Mouse (Mus musculus) ovary, postnatal 14 days (tissue): ENCODE measurements at regions not wholly inside any gene's neighbourhood (a gene's known extent, or its start where the extent isn't known, plus 50 kb on each side); places are given as distances from the start of the nearest gene placed in this dataset.

ENCODE experiments used
- DNase-seq: peaks from one replicate; pipeline ENCODE4 v3.0.0; 2022; ENCODE audit warnings: low spot score

DNA sequence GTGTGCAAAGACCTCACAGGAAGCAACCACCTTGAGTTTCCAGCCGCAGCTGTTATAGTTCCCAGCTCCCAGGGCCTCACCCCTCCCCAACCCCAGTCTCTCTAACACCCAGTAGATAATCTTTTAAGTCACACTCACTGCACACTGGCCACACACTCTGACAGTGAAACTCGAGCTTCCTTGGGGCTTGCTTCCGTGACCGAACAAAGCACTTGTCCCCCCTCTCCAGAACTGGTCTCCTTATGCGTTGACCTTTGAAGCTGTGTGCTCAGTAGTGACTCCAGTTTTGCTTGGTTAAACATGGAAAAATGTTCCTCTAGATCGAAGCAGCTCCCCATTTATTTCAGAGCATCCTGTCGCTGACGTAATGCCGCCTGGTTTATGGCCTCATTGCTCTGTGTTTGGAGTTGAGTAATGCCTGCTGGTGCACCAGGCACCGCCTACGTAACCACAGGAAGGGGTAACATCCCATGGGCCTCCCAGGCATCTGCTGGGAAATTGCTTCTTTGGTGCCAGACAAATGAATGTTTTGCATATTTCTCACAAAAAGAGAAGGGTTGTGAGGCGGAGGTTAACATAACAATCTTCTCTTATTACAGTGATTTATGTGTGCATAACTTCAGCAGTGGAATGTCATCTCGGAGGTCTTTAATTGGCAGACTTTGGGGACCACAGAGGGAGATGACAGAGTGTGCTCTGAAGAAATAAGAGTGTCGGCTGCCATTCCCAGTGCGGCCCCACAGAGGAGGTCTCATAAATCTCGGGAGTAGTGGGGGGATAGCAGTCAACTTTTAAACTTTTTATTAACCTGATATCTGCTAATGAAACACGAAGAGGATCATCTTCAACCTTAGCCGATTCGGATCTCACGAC lies 292.7 kb upstream of the Zfp507 start:
- DNase-seq: peak; percentile 25

GRCm38 (mm10) chr7:36091132-36091531 lies 288.3 kb upstream of the Zfp507 start:
- DNase-seq: no peak

DNA sequence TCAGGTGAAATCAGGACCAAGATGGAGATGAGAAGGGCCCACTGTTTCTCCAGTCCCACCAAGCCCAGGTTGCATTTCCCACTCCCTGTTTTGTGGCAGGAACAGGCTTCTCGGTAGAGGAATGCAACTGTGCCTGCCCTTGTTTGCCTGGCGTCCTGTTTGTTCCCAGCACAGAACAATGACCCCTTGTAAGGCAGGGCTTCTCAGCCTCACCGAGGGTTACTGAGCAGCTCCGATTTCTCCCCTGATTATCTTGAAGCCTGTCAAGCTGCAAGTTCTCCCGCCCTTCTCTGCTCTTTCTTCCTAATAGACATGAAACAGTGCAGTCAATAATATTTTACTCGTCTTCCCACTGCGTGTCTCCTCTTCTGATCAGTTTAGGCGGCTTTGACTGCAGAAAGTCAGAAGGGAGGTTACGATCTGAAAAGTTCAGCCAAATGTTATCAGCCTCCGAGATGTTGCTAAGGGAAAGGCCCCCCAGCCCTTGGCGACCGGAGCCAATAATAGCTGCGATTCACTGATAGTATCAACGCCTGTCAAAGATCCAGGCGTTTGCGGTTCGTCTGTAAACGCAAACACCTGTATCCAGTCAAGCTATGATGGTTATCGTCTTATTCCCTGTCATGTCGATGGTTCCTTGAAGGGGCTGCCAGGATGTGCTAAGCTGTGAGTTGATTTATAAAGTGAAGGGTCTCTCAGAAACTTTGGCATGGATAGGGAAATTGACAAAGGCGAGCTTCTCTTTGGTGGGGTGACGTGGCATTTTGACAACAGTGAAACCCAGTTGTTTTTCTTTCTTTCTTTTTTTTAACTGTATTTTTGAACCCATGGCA lies 287.7 kb upstream of the Zfp507 start:
- DNase-seq: no peak

GRCm38 (mm10) chr7:36087598-36087997 lies 284.8 kb upstream of the Zfp507 start:
- no peak for DNase-seq

DNA sequence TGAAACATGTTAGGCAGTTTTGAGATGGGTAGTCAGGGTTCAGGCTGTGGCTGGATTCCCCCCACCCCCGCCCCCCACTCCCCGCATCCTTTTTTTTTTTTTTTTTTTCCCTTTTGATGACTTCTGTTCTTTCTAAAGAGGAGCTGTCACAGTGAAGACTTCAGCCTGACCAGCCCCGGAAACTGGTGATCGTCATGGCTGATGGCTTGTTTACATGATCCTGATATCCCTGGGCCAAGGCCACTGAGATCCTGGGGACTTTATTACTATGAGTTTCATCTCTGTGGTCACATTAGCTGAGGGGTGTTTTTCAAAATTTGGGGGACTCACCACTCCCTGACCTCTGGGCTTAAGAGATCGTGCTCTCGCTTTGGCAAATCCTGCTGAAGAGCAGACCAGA lies 275.9 kb upstream of the Zfp507 start:
- DNase-seq: no peak

DNA sequence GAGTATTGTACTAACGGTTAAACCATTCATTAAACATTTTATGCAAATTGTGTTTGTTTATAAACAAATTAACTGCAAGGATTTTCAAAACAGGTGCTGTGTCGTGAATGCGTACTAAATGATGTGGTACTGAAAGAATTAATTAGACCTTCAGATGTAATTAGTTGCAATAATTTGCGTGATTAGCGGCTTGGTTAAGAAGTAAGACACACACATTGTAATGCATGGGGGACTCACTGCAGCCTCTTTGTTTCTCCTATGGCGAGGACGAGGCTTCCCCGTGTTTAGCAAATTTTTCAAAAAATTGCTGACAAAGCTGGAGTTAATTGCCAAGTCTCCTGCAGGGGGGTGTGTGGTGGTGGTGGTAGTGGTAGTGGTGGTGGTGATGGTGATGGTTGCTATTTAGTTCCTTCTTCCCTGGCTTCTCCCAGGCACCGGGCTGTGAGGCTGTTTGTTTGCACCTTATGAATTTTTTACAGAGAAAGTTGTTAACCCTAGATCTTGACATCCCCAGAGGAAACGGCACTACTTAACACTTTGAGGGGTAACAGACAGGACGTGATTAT lies 275.4 kb upstream of the Zfp507 start:
- no peak for DNase-seq

DNA sequence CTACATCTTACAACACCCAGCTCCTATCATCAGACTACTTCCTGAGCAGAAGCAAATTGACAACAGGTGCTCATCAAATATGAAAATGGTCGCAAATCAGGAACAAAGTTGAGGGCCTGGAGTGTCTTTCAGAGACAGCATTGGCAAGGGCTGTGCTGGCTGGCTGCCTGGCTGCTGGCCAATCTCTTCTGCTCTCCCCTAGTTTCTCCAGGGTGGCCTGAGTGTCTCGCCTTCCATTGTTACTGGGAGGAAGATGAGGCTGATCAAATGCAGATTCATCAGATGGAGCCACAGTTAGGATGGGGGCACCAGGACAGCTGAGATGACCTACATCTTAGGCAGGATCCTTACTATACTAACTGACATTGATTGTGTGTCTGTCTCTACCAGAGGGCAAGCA lies 274.5 kb upstream of the Zfp507 start:
- no peak for DNase-seq

DNA sequence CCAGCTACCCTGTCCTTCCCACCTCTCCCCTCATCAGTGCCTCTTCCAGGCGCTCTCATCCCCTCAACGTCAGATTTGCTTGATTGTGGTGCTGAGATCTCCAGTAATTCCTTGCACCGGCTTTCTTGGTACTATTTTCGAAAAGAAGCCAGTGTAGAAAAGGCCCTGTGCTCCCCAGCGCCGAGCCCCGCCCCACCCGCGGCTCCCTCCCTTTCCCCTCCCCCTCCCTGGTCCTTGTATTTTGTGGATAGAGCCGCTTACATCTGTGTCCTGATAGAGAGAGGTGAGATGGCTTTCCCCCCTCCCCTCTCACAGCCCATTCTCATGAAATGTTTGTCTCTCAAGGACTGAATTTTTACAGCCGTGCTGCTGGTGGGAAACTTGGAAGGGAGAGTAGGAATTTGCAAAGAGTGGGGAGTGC lies 273.2 kb upstream of the Zfp507 start:
- DNase-seq: no peak

GRCm38 (mm10) chr7:36071774-36072173 lies 269.0 kb upstream of the Zfp507 start:
- DNase-seq: peak; percentile 46

GRCm38 (mm10) chr7:36066725-36067124 lies 263.9 kb upstream of the Zfp507 start:
- DNase-seq: no peak

GRCm38 (mm10) chr7:36061679-36062078 lies 258.9 kb upstream of the Zfp507 start:
- DNase-seq: no peak

- no peak for DNase-seq
These were observed 257.6 kb upstream of the Zfp507 start for GRCm38 (mm10) chr7:36060426-36060825.

DNA sequence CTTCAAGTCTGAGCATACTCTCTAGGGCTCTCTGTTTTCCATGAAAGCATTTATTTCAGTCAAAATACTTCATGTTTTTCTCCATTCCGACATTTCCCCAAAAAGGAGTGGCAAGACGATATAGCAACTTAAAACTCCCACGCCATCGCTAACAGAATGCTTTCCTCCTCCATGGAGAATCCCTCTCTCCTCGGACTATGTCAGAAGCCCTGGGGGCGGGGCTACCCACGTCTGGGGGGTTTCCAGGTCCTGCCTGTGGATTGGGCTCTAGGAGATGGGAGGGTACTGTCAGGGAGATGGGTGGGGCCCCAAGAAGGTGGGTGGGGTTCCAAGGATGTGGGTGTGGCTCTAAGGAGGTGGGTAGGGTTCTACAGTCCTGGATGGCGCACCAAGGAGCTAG lies 243.2 kb upstream of the Zfp507 start:
- DNase-seq: no peak

- no peak for DNase-seq
These were observed 229.1 kb upstream of the Zfp507 start for GRCm38 (mm10) chr7:36031881-36032280.

GRCm38 (mm10) chr7:36023015-36023414 lies 220.2 kb upstream of the Zfp507 start:
- no peak for DNase-seq

GRCm38 (mm10) chr7:36022489-36022888 lies 219.7 kb upstream of the Zfp507 start:
- no peak for DNase-seq

DNA sequence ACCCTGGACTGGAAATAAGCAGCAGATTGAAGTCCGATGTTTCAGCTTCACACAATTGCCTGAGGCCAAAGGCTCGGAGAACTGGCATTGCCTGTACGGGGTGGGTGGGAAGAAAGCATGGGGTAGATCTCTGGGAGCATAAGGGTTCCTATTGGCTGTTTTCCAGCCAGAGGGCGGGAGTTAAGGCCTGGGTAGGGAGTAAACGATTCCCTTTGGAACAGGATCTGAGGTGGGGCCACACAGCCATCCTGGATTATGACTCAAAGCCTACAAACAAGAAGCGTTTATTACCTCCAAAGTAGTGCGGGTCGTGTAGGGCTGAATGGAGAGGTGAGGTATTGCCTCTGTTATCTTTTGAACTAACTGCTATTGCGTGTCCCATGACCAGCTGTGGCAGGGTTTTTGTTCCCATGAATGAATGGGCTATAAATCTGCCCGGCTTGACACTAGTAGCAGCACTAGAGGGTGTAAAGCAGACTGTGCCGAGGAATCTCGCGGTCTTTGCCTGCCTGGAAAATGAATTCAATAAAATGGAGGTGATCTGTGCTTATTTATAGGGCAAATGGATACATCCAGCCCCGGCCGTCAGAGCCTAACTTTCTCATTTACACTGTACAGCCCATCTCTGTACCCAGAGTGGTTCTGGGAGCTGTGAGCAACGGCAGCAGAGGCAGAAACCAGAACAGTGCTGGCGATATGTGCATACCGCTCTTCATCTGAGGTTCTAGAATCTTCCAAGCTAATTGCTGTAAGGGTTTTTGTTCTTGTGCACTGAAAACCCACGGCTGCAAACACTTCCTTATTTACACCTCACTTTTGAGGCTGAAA lies 214.3 kb upstream of the Zfp507 start:
- DNase-seq: peak; percentile 24

GRCm38 (mm10) chr7:35996609-35997008 lies 193.8 kb upstream of the Zfp507 start:
- no peak for DNase-seq

DNA sequence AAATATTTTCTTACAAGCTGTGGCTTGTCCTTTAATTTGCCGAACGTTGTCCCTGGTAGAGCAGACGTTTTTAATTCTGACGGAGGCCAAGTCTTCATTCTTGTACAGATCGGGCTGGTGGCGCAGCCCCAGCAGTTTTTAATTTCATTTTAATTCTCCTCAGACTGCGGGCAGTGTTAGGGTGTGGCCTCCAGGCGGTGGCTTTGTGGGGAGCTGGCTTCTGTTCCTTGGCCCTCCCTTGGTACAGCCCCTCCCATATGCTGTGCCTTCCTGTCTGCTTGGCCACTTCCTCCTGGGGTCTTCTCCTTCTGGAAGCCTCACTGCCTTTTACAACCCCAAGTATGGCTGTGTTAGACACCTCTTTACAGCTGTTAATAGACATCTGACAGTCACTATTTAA lies 189.7 kb upstream of the Zfp507 start:
- DNase-seq: no peak

DNA sequence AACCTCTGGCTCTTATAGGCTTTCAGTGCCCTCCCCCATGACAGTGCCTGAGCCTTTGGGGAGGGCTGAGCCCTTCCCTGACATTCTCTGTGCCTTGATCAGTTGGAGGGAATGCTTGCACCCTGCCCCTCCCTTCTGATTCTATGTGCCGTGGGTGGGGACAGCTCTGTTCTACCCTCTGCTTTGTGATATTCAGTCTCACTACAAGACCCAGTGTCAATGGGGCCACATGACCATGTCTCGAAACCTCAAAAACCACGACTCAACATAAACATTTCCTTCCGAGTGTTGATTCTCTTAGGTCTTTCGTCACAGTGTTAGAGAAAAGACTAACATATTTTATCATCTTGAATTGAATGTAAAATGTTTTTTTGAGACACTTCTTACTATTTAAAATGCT lies 188.3 kb upstream of the Zfp507 start:
- no peak for DNase-seq

- DNase-seq: peak; percentile 9
These were observed 186.7 kb upstream of the Zfp507 start for GRCm38 (mm10) chr7:35989456-35989855.
